Mouse (Mus musculus) megakaryocyte, embryonic 14.5 days (primary cell): ENCODE data around the gene Ap1ar.

ENCODE experiments used
- FLI1 ChIP-seq: IDR thresholded peaks from 2 replicates; pipeline ENCODE4 v1.6.1; 2012; ENCODE audit warnings: low read length, inconsistent platforms, mixed read lengths
- GATA1 ChIP-seq: IDR thresholded peaks from 3 replicates; pipeline ENCODE4 v1.6.1; 2012; ENCODE audit warnings: mixed read lengths, low read length, inconsistent platforms, borderline replicate concordance

GRCm38 (mm10) chr3:127843941-127844327 lies 6.6 kb upstream of the Ap1ar start:
- TF ChIP-seq GATA1 (no peak), FLI1 (no peak)
